Mouse (Mus musculus): ENCODE results near the gene Neurod2.

GRCm38 (mm10) chr11:98339679-98340287 is 10.3 kb upstream of the Neurod2 start:
- no peak for TF ChIP-seq CTCF (IDR thresholded peaks at IDR 0.05; ENCODE audit: low read depth)
- no peak for TF ChIP-seq EP300 (IDR thresholded peaks at IDR 0.05; ENCODE audit: low read depth)

Measured in liver, embryonic 14.5 days (tissue).